Mouse (Mus musculus): ENCODE measurements around the gene Rab26.

Rab26 gene

GRCm38 (mm10) chr17:24548435-24548834, 14.4 kb upstream of the Rab26 start:
- in situ Hi-C loops (cut with MseI, MboI): loop anchor here (5.0 to 10.0 kb wide), 2 partner anchors 106 to 109 kb away; partner anchors contain the start of genes Npw (in 2 of the 2) and Slc9a3r2 (in 1 of the 2)

GRCm38 (mm10) chr17:24546234-24546633, 12.2 kb upstream of the Rab26 start:
- in situ Hi-C loops (cut with MseI, MboI): loop anchor here (5.0 to 10.0 kb wide), 2 partner anchors 109 to 111 kb away; partner anchors contain the start of genes Npw (in 2 of the 2) and Slc9a3r2 (in 1 of the 2)

GRCm38 (mm10) chr17:24545247-24545646, 11.2 kb upstream of the Rab26 start:
- in situ Hi-C loops (cut with MseI, MboI): loop anchor here (5.0 to 10.0 kb wide), 2 partner anchors 110 to 112 kb away; partner anchors contain the start of genes Npw (in 2 of the 2) and Slc9a3r2 (in 1 of the 2)

GRCm38 (mm10) chr17:24544613-24545012, 10.6 kb upstream of the Rab26 start:
- in situ Hi-C loops (cut with MseI, MboI): loop anchor here (5.0 to 10.0 kb wide), 2 partner anchors 110 to 113 kb away; partner anchors contain the start of genes Npw (in 2 of the 2) and Slc9a3r2 (in 1 of the 2)

- in situ Hi-C loops (cut with MseI, MboI): loop anchor here in 1 of 2 experiments (10.0 kb wide), 1 partner anchor 114 kb away; the partner anchor contains the start of genes Npw and Slc9a3r2
These were observed 6.4 kb upstream of the Rab26 start for GRCm38 (mm10) chr17:24540375-24540774.

GRCm38 (mm10) chr17:24538950-24539349, 4.9 kb upstream of the Rab26 start:
- in situ Hi-C loops (cut with MseI, MboI): no loop called here

GRCm38 (mm10) chr17:24537536-24537935, 3.5 kb upstream of the Rab26 start:
- in situ Hi-C loops (cut with MseI, MboI): no loop called here

- in situ Hi-C loops (cut with MseI, MboI): no loop called here
These were observed 1.3 kb upstream of the Rab26 start for GRCm38 (mm10) chr17:24535300-24535699.

GRCm38 (mm10) chr17:24533099-24533992, 664 bp downstream of the Rab26 start:
- in situ Hi-C loops (cut with MseI, MboI): no loop called here

- in situ Hi-C loops (cut with MseI, MboI): no loop called here
These were observed 2.0 kb downstream of the Rab26 start for GRCm38 (mm10) chr17:24532045-24532444.

GRCm38 (mm10) chr17:24531064-24531463, 2.9 kb downstream of the Rab26 start:
- in situ Hi-C loops (cut with MseI, MboI): no loop called here

- in situ Hi-C loops (cut with MseI, MboI): no loop called here
These were observed 3.5 kb downstream of the Rab26 start for GRCm38 (mm10) chr17:24530361-24531050.

- in situ Hi-C loops (cut with MseI, MboI): no loop called here
These were observed 4.1 kb downstream of the Rab26 start for GRCm38 (mm10) chr17:24529883-24530282.

- in situ Hi-C loops (cut with MseI, MboI): no loop called here
These were observed 5.0 kb downstream of the Rab26 start for GRCm38 (mm10) chr17:24529007-24529451.

GRCm38 (mm10) chr17:24528560-24528918, 5.5 kb downstream of the Rab26 start:
- in situ Hi-C loops (cut with MseI, MboI): no loop called here

GRCm38 (mm10) chr17:24527723-24528559, 6.1 kb downstream of the Rab26 start, which contains the start of gene Traf7:
Gene Traf7 (minus strand): TSS chr17:24527938.
- in situ Hi-C loops (cut with MseI, MboI): no loop called here

- in situ Hi-C loops (cut with MseI, MboI): no loop called here
These were observed 6.7 kb downstream of the Rab26 start for GRCm38 (mm10) chr17:24527315-24527714.

GRCm38 (mm10) chr17:24524734-24525133, 9.3 kb downstream of the Rab26 start:
- in situ Hi-C loops (cut with MseI, MboI): no loop called here

- in situ Hi-C loops (cut with MseI, MboI): no loop called here
These were observed 13.6 kb downstream of the Rab26 start for GRCm38 (mm10) chr17:24520450-24520849.

- in situ Hi-C loops (cut with MseI, MboI): no loop called here
These were observed 19.4 kb downstream of the Rab26 start for GRCm38 (mm10) chr17:24514270-24515257.
